Mouse (Mus musculus): ENCODE results near the gene Zfp281. TPM values are rescaled to one million over a fixed set of nuclear protein-coding genes. Genes with fewer than 3 reads are reported as not detected.

Gene Zfp281
- polyA plus RNA-seq, 1 experiment from 2014 or later, result 29.2 TPM

DNA sequence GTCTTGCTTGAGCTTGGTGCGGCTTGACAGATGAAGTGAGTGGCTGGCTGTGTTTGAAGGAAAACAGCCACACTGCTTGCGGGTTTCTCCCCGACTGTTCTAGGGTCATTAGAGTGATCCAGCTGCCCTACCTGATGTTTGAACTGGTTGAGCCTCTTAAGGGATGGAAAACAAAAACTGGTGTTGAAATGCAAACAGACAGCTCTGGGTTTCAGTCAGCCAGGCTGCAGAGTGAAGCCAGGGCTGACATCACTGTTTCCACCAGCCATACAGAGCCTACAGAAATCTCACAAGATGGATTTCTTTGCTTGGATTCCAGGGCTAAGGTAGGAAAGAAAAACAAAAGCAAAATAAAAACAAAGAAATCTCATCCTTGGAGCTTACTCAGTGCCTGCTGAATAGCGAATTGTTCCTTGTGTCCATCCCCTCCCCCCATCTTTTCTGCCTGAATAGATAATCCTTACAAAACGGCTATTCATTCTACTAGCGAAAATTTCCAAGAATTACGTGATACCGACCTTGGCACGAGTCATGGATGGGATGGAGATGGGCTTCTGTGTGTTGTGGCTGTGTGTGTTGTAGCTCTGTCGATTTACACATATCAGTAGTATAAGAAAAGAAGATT is 37.4 kb downstream of the Zfp281 start:
- peak; percentile 40; the same call in 1 of the 2 replicates for ATAC-seq
- Histone ChIP-seq H3K4me3 (replicated peaks) (no peak overlapping the region), H3K27ac (no peak overlapping the region), H3K9me3 (no peaks in the 10 kb centered on the region), H3K4me1 (replicated peaks) (peaks cover 17% of the 10 kb centered on the region), H3K4me2 (replicated peaks) (peak overlapping the region; percentile 27), H3K36me3 (no peaks in the 10 kb centered on the region), H3K9ac (replicated peaks) (peak overlapping the region; percentile 41; the same call in 1 of the 2 replicates), H3K27me3 (no peaks in the 10 kb centered on the region)
- 14% methylated on average over 10 of the region's 10 CpGs for WGBS

DNA sequence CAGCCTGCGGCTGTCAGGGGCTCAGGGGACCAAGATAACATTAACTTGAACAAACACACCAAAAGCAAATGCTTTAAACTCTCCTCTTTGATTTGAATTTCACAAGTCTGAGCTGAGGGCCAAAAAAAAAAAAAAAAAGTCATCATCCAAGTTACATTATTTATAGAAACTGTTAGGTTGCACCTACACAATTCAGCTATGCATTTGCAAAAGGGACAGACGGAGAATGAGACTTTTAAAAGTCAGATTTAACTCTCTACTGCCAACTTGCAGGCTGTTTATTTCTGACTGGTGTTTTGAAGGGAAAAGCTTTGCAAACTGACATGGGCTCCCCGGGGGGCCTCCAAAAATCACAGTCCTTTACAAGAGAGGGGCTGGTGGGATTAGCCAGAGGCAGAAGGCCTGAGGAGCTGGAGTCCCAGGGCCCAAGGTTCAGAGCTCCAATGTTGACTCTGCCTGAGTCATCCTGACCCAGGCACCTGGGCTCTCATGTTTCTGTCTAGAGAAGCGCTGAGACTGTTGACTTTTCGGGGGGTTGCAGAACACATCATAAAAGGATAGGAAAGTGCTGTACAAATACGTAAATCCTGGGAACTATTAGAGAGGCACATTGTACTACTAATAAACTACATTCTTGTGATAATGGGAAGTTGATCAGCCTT is 40.4 kb downstream of the Zfp281 start:
- WGBS, result 52% methylated on average over 6 of the region's 6 CpGs
- H3K4me3 ChIP-seq (replicated peaks), result no peak overlapping the region
- ATAC-seq, result no peak
- no peaks in the 10 kb centered on the region for H3K27me3 ChIP-seq
- H3K36me3 ChIP-seq, result no peaks in the 10 kb centered on the region
- no peak overlapping the region for H3K9ac ChIP-seq (replicated peaks)
- peaks cover 17% of the 10 kb centered on the region for H3K4me1 ChIP-seq (replicated peaks)
- no peak overlapping the region for H3K4me2 ChIP-seq (replicated peaks)
- H3K27ac ChIP-seq, result no peak overlapping the region
- H3K9me3 ChIP-seq, result no peaks in the 10 kb centered on the region

DNA sequence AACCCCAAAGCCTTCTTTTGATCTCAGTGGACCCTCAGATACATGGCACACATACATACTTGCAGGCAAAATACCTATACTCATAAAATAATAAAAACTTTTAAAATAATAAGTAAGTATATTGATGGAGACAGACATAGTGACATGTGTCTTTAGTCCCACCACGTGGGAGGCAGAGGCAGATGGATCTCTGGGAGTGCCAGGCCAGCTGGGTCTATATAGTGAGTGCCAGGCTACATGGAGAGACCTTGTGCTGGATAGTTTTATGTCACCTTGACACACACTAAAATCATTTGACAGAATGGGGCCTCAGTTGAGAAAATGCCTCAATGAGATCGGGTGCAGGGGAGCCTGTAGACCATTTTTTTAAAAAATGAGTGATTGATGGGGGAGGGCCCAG is 41.8 kb downstream of the Zfp281 start:
- Histone ChIP-seq H3K27me3 (no peaks in the 10 kb centered on the region), H3K9me3 (no peaks in the 10 kb centered on the region), H3K27ac (no peak overlapping the region), H3K36me3 (no peaks in the 10 kb centered on the region), H3K4me3 (replicated peaks) (no peak overlapping the region), H3K9ac (replicated peaks) (no peak overlapping the region), H3K4me1 (replicated peaks) (peaks cover 17% of the 10 kb centered on the region), H3K4me2 (replicated peaks) (no peak overlapping the region)
- no peak for ATAC-seq
- WGBS, result 85% methylated on average over 2 of the region's 2 CpGs

DNA sequence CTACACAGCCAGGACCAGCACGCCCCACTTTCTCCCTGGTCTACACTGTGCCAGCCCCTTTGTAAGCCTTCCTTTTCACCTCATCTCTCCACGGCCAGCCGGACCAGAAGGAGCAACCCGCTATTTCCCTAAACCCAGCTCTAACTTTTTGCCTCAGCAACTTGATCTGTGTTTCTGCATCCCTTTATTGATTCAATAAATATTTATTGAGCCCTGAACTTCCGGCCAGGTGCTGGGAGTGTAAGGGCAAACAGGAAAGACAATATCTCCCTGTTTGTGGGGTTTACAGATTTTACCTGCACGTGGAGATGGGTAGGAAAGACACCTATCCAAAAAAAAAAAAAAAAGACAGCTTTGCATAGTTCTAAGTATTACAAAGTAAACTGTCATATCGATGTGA is 45.2 kb downstream of the Zfp281 start:
- no peak overlapping the region for H3K4me2 ChIP-seq (replicated peaks)
- no peaks in the 10 kb centered on the region for H3K36me3 ChIP-seq
- 0 out of 2 replicates have a peak, but pooled peaks cover 2% of the 10 kb centered on the region for H3K27me3 ChIP-seq
- ATAC-seq, result no peak
- peaks cover 12% of the 10 kb centered on the region for H3K4me1 ChIP-seq (replicated peaks)
- H3K9ac ChIP-seq (replicated peaks), result no peak overlapping the region
- H3K4me3 ChIP-seq (replicated peaks), result no peak overlapping the region
- H3K9me3 ChIP-seq, result no peaks in the 10 kb centered on the region
- H3K27ac ChIP-seq, result no peak overlapping the region
- 73% methylated on average over 7 of the region's 7 CpGs for WGBS

DNA sequence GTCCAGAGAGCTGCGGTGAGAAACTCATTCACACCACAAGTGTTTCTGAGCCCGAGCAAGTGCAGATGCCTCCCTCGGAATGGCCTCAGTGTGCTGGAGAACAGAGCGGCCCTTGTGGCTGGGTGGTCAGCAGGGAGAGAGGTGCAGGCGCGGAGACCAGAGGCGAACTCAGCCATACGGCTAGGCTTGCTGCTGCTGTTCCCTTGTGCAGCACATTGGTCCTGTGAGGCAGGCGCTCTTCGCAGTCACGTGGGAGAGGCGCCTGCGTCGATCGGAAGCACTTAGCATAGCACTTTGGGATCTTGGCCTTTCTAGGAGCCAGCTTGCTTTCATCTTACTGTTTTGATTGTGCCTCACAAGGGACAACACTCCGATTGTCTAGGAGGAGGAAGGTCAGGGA is 45.7 kb downstream of the Zfp281 start:
- Histone ChIP-seq H3K4me2 (replicated peaks) (no peak overlapping the region), H3K27ac (no peak overlapping the region), H3K27me3 (0 out of 2 replicates have a peak, but pooled peaks cover 2% of the 10 kb centered on the region), H3K36me3 (no peaks in the 10 kb centered on the region), H3K9ac (replicated peaks) (no peak overlapping the region), H3K4me3 (replicated peaks) (no peak overlapping the region), H3K4me1 (replicated peaks) (peaks cover 14% of the 10 kb centered on the region), H3K9me3 (no peaks in the 10 kb centered on the region)
- 49% methylated on average over 16 of the region's 16 CpGs for WGBS
- no peak for ATAC-seq

DNA sequence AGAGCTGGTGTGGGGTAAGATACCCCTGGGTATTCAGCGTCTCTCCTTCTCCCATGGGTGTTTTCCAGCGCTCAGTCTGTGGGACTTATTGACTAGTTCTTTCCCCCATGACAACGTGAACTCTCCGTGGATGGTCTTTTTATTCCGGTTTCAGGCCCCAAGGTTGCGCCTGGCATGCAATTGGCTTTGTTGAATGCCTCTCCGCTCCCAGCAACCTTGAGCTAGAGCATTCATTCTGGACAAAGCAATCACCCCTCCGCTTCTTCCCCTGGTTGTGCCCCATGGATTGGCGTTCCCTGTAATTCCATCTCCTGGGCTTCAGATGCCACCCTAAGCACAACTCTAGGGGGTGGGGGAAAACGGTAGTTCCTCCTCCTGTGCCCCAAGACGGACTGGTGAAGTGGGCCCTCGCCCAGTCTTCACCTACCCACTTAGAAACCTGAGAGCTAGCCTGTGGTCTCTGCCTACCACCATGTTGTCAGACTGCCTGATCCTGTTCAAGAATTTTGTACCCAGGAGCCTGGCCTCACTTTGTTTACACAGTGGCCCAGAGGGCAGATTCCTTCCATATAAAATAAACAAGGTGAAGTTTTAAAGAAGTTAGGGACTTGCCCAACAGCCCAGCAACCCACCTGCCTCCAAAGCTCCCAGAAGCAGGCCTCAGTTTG is 47.2 kb downstream of the Zfp281 start:
- Histone ChIP-seq H3K9me3 (no peaks in the 10 kb centered on the region), H3K27ac (no peak overlapping the region), H3K9ac (replicated peaks) (no peak overlapping the region), H3K36me3 (no peaks in the 10 kb centered on the region), H3K4me2 (replicated peaks) (no peak overlapping the region), H3K4me3 (replicated peaks) (no peak overlapping the region), H3K27me3 (0 out of 2 replicates have a peak, but pooled peaks cover 2% of the 10 kb centered on the region), H3K4me1 (replicated peaks) (peaks cover 14% of the 10 kb centered on the region)
- ATAC-seq, result no peak
- 82% methylated on average over 12 of the region's 12 CpGs for WGBS

DNA sequence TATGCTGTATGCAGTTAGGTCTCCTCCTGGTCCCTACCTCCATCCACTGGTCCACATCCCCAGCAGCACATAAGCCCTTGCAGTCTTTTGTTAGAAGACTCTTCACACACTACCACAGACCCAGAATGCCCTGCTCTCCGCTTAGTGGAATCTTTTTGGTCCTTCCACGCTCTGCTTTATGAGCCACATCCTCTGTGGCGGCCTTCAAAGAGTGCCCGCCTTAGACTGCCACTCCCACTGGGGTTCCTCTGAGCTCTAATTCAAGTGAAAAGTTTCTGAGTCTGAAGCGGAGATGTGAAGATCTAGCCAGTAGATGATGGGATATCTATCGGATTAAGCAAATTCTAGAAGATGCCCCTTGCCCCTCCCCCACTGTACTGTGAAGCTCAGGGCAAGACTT is 47.9 kb downstream of the Zfp281 start:
- peaks cover 14% of the 10 kb centered on the region for H3K4me1 ChIP-seq (replicated peaks)
- no peak for ATAC-seq
- no peak overlapping the region for H3K9ac ChIP-seq (replicated peaks)
- H3K27ac ChIP-seq, result no peak overlapping the region
- 76% methylated on average over 6 of the region's 6 CpGs for WGBS
- H3K4me3 ChIP-seq (replicated peaks), result no peak overlapping the region
- 0 out of 2 replicates have a peak, but pooled peaks cover 2% of the 10 kb centered on the region for H3K27me3 ChIP-seq
- no peaks in the 10 kb centered on the region for H3K36me3 ChIP-seq
- H3K4me2 ChIP-seq (replicated peaks), result no peak overlapping the region
- H3K9me3 ChIP-seq, result no peaks in the 10 kb centered on the region

DNA sequence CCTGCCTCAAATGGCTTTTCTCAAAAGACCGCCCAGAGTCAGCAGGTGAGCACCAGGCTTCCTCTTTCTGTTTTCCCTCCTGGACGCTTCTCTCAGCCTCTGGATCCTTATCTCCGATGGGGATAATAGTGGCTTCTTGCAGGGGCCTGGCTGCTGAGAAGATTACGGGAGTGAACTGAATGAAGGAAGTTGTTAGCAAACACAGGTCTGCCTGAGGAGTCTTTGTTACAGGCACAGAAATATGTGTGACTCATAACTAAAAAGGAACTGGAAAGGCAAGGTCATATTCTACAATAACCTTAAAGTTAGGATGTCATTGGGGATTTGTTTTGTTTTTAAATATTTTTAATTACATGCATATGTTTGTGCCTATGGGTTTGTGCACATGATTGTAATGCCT is 48.6 kb downstream of the Zfp281 start:
- WGBS, result 39% methylated on average over 4 of the region's 4 CpGs
- no peak overlapping the region for H3K4me3 ChIP-seq (replicated peaks)
- no peaks in the 10 kb centered on the region for H3K36me3 ChIP-seq
- H3K27me3 ChIP-seq, result 0 out of 2 replicates have a peak, but pooled peaks cover 2% of the 10 kb centered on the region
- no peak overlapping the region for H3K27ac ChIP-seq
- no peak for ATAC-seq
- no peaks in the 10 kb centered on the region for H3K9me3 ChIP-seq
- peaks cover 14% of the 10 kb centered on the region for H3K4me1 ChIP-seq (replicated peaks)
- H3K4me2 ChIP-seq (replicated peaks), result no peak overlapping the region
- H3K9ac ChIP-seq (replicated peaks), result no peak overlapping the region

DNA sequence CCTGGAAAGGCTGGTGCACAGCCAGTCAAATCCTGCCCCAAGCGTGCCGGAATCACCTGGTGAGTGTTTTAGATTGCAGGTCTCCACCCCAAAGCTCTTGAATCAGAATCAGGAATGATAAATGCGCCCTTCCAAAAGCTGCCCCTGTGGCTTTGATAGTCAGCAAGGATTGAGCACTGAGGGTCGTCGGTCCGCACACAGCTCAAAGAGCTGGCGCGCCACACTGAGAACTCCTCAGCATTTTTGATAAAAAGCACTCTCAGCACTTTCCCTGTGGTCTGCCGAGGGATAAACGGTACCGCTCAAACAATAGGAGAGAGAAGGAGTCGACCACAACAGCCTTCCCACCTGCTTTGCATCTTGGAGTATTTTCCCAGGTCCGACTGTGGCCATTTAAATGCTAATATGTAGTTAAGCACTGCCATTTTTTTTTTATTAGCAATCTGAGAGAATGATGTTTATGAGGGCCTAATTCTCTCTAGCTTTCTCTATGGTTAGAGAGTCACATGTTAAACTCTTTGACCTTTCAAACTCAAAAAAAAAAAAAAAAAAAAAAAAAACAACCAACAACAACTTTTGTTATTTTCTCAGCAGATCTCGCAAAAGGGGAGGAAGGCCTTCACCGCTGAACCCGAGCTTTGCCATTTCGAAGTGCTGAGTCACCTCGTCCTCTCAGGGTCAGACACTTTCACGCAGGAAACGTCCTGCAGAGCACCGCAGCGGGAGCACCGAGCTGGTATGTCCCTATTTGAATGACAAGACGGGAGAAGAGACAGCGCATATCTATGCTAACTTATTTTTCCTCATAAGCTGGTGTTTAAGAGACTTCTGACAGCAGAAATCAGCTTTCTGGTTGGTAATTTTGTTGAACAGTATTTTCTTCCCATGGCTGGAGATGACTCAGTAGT is 50.1 kb downstream of the Zfp281 start:
- H3K4me2 ChIP-seq (replicated peaks), result peak overlapping the region; percentile 23; the same call in 1 of the 2 replicates
- H3K27me3 ChIP-seq, result 0 out of 2 replicates have a peak, but pooled peaks cover 2% of the 10 kb centered on the region
- no peaks in the 10 kb centered on the region for H3K36me3 ChIP-seq
- WGBS, result 8% methylated on average over 25 of the region's 25 CpGs
- H3K27ac ChIP-seq, result no peak overlapping the region
- no peaks in the 10 kb centered on the region for H3K9me3 ChIP-seq
- H3K4me3 ChIP-seq (replicated peaks), result no peak overlapping the region
- ATAC-seq, result no peak
- H3K9ac ChIP-seq (replicated peaks), result no peak overlapping the region
- peaks cover 14% of the 10 kb centered on the region for H3K4me1 ChIP-seq (replicated peaks)

DNA sequence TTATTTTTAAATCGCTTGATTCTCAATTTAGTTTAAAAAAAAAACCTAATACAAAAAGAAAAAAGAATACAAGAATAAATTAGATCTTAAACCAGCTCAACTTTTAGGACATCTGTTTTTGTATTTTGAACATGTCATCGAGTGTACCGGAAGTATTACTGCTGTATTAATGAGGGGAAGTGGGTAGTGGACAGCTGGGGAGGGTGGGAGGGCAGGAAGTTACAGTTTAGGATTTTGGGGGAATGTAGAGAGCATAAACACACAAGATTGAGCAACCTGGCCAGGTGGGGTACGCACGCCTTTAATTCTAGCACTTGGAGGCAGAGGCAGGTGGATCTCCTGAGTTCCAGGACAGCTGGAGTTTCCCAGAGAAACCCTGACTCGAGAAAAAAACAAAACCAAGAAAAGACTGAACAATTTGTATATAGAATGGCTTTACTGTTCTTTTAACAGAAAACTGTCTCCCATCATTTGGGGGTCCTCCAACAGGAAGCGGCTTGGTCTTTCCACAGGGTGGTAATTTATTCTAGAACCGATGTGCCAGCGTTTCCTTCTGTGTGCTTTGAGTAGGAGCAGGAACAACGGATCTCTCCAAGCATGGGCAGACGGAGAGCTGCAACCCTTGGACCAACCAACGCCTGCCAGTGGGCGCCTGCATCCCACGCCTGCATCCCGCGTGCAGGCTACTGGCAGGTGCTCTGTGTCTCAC is 51.2 kb downstream of the Zfp281 start:
- H3K4me1 ChIP-seq (replicated peaks), result peaks cover 8% of the 10 kb centered on the region
- ATAC-seq, result no peak
- H3K27me3 ChIP-seq, result 0 out of 2 replicates have a peak, but pooled peaks cover 2% of the 10 kb centered on the region
- H3K27ac ChIP-seq, result no peak overlapping the region
- no peaks in the 10 kb centered on the region for H3K36me3 ChIP-seq
- H3K9ac ChIP-seq (replicated peaks), result no peak overlapping the region
- no peak overlapping the region for H3K4me2 ChIP-seq (replicated peaks)
- 92% methylated on average over 16 of the region's 16 CpGs for WGBS
- H3K9me3 ChIP-seq, result no peaks in the 10 kb centered on the region
- H3K4me3 ChIP-seq (replicated peaks), result no peak overlapping the region

DNA sequence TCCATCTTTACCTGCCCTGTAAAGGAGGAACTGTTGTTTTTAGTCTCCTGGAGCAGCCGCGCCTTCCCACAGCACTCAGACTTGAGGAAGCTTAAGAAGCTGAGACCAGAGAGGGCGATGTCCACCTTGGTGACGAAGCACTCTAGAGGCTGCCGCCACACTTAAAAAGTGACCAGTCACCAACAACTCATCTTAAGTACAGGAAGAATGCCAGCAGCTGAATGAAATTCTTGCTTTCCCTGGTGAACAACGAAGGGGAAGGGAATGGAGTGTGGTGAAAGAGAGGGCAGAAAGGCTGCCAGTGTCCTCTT is 51.7 kb downstream of the Zfp281 start:
- Histone ChIP-seq H3K36me3 (no peaks in the 10 kb centered on the region), H3K4me2 (replicated peaks) (no peak overlapping the region), H3K27me3 (0 out of 2 replicates have a peak, but pooled peaks cover 2% of the 10 kb centered on the region), H3K9me3 (no peaks in the 10 kb centered on the region), H3K4me1 (replicated peaks) (peaks cover 8% of the 10 kb centered on the region), H3K9ac (replicated peaks) (no peak overlapping the region), H3K27ac (no peak overlapping the region), H3K4me3 (replicated peaks) (no peak overlapping the region)
- no peak for ATAC-seq
- 83% methylated on average over 6 of the region's 6 CpGs for WGBS
